Mouse (Mus musculus) lung, adult 18-20 months (tissue): ENCODE measurements around the gene Slc38a1.

ENCODE experiments used
- DNase-seq, 2 experiments: peaks; one replicate each; pipeline ENCODE4 v3.0.0; 2022; ENCODE audit warnings: mixed read lengths in 2 of 2

The Slc38a1 gene

GRCm38 (mm10) chr15:96551569-96552380, 90.9 kb downstream of the Slc38a1 start:
- peak; percentile 49 to 74 for DNase-seq

GRCm38 (mm10) chr15:96551107-96551506, 91.6 kb downstream of the Slc38a1 start:
- DNase-seq, result no peak

GRCm38 (mm10) chr15:96548363-96548762, 94.3 kb downstream of the Slc38a1 start:
- DNase-seq, result no peak

- peak; percentile 70 to 77 for DNase-seq
Measured at GRCm38 (mm10) chr15:96547256-96548195, 95.2 kb downstream of the Slc38a1 start.

GRCm38 (mm10) chr15:96543181-96543828, 99.4 kb downstream of the Slc38a1 start:
- DNase-seq, result peak; percentile 36 to 44

GRCm38 (mm10) chr15:96542135-96542534, 100.6 kb downstream of the Slc38a1 start:
- no peak for DNase-seq

GRCm38 (mm10) chr15:96537272-96537671, 105.4 kb downstream of the Slc38a1 start:
- DNase-seq, result no peak

- DNase-seq, result no peak
Measured at GRCm38 (mm10) chr15:96536412-96536811, 106.3 kb downstream of the Slc38a1 start.

- DNase-seq, result no peak
Measured at GRCm38 (mm10) chr15:96527686-96528085, 115.0 kb downstream of the Slc38a1 start.

GRCm38 (mm10) chr15:96524239-96524738, 118.4 kb downstream of the Slc38a1 start:
- DNase-seq, result peak; percentile 86 to 90
